ENCODE assay signal across 8 mouse cellular contexts in the genomic region with DNA sequence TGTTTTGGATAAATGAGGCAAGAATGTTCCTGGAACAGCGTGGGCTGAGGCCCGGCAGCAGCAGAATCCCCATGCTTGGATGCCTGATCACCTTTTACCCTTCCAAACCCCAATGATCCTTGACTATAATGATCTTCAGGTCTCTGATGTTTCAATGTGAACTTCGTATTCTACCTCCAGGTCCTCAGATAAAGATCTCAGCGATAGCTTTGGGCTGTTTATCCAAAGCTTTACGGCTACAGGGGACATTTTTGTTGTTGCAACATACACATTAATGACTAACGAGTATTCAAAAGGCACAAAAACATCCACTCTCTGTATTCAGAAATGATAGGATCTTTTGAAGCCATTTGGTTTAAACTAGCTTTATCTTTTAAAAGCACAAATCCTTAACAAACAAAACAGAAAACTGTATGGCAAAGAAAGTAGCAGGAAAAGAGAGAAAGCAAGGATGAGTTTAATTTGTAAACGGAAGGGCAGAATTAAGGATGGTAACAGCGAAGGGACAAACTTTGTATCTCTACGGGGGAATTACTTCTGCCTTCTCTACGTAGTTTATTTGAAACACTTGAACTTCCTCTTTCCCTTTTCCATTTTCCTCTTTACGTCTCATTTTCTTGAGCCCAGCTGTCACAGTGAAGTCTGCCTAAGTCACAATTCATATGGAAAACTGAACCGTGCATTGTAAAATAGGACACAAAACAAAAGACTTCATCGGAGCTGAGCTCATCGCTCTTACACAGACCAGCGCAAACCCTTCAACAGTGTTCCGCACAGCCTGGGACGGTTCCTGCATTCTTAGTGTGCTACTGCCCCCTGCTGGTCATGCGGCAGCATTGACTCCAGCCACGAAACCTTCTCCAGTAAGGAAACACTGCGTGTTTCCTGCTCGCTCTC.
DNase-seq lines count a peak whose midpoint lies in the region; ATAC-seq and TF ChIP-seq lines count a peak whose summit lies in the region.

No protein-coding gene starts in this region.

- peak; percentile 98 for TF ChIP-seq CTCF in ES-Bruce4 (IDR thresholded peaks at IDR 0.05; ENCODE audit: low read depth, low read length)
- TF ChIP-seq CTCF in liver, postnatal 0 days (IDR thresholded peaks at IDR 0.05; ENCODE audit: low read depth) = peak; percentile 99

- H3K27me3 ChIP-seq in ES-Bruce4 (ENCODE audit: control insufficient read depth, insufficient read depth, low read length, poor library complexity, severe bottlenecking) = no peaks in the 10 kb centered on the region
- 0 out of 2 replicates have a peak, but pooled peaks cover 3% of the 10 kb centered on the region for H3K27me3 ChIP-seq in forebrain, embryonic 13.5 days
- no peaks in the 10 kb centered on the region for H3K27me3 ChIP-seq in liver, postnatal 0 days (ENCODE audit: insufficient read depth, low read length)
- 0 out of 2 replicates have a peak, but pooled peaks cover 2% of the 10 kb centered on the region for H3K27me3 ChIP-seq in neural tube, embryonic 14.5 days (ENCODE audit: control insufficient read depth, insufficient read depth, low read length)

- no peak for TF ChIP-seq POLR2A in ES-Bruce4 (IDR thresholded peaks at IDR 0.05; ENCODE audit: insufficient read depth, low read length)

- no peaks in the 10 kb centered on the region for H3K9me3 ChIP-seq in ES-Bruce4 (replicated peaks; ENCODE audit: control insufficient read depth, insufficient read depth, low read length, poor library complexity, severe bottlenecking)
- H3K9me3 ChIP-seq in forebrain, embryonic 13.5 days (replicated peaks) = no peaks in the 10 kb centered on the region
- H3K9me3 ChIP-seq in liver, postnatal 0 days (ENCODE audit: low read length) = no peaks in the 10 kb centered on the region
- H3K9me3 ChIP-seq in neural tube, embryonic 14.5 days (ENCODE audit: control insufficient read depth, low read length) = no peaks in the 10 kb centered on the region

- peak overlapping the region; percentile 64 for H3K4me2 ChIP-seq in forebrain, embryonic 13.5 days
- peak overlapping the region; percentile 81 for H3K4me2 ChIP-seq in liver, postnatal 0 days (ENCODE audit: low read depth, low read length)
- peak overlapping the region; percentile 47 for H3K4me2 ChIP-seq in neural tube, embryonic 14.5 days (ENCODE audit: low read depth, low read length)

- no peaks in the 10 kb centered on the region for H3K36me3 ChIP-seq in ES-Bruce4 (ENCODE audit: control insufficient read depth, insufficient read depth, low read length, poor library complexity, severe bottlenecking)
- H3K36me3 ChIP-seq in forebrain, embryonic 13.5 days (ENCODE audit: poor library complexity, severe bottlenecking) = no peaks in the 10 kb centered on the region
- no peaks in the 10 kb centered on the region for H3K36me3 ChIP-seq in liver, postnatal 0 days (replicated peaks; ENCODE audit: insufficient read depth, low read length)
- H3K36me3 ChIP-seq in neural tube, embryonic 14.5 days (ENCODE audit: control insufficient read depth, insufficient read depth, low read length) = no peaks in the 10 kb centered on the region

- WGBS in forebrain, embryonic 13.5 days = 8% methylated on average over 21 of the region's 21 CpGs
- 7% methylated on average over 21 of the region's 21 CpGs for WGBS in large intestine, adult 2 months
- WGBS in liver, postnatal 0 days (ENCODE audit: insufficient replicate concordance) = 7% methylated on average over 21 of the region's 21 CpGs
- WGBS in neural tube, embryonic 14.5 days = 10% methylated on average over 21 of the region's 21 CpGs

- peak overlapping the region; percentile 42; the same call in 1 of the 2 replicates for H3K9ac ChIP-seq in ES-Bruce4 (ENCODE audit: low read depth, poor library complexity, severe bottlenecking)
- peak overlapping the region; percentile 45 for H3K9ac ChIP-seq in forebrain, embryonic 13.5 days
- H3K9ac ChIP-seq in liver, postnatal 0 days (replicated peaks) = 0 out of 2 replicates have a peak overlapping the region, but pooled peaks have one; percentile 58
- H3K9ac ChIP-seq in neural tube, embryonic 14.5 days (replicated peaks; ENCODE audit: low read depth, low read length) = no peak overlapping the region

- peak overlapping the region; percentile 63 for H3K4me3 ChIP-seq in ES-Bruce4 (ENCODE audit: low read depth, low read length)
- H3K4me3 ChIP-seq in forebrain, embryonic 13.5 days = peak overlapping the region; percentile 39
- peak overlapping the region; percentile 43 for H3K4me3 ChIP-seq in liver, postnatal 0 days (ENCODE audit: low read depth, low read length)
- H3K4me3 ChIP-seq in neural tube, embryonic 14.5 days (ENCODE audit: low read depth, low read length) = peak overlapping the region; percentile 31

- no peak overlapping the region; the same call in 1 of the 2 replicates for H3K27ac ChIP-seq in ES-Bruce4 (ENCODE audit: insufficient read depth, low read length)
- no peak overlapping the region for H3K27ac ChIP-seq in forebrain, embryonic 13.5 days
- H3K27ac ChIP-seq in liver, postnatal 0 days (ENCODE audit: low read depth) = peak overlapping the region; percentile 31
- no peak overlapping the region for H3K27ac ChIP-seq in neural tube, embryonic 14.5 days (ENCODE audit: low read depth, low read length)

- peak; percentile 74 for ATAC-seq in cerebellum, adult (ENCODE audit: insufficient number of reproducible peaks, low FRiP score, low TSS enrichment)
- ATAC-seq in forebrain, embryonic 13.5 days = peak; percentile 88
- ATAC-seq in liver, postnatal 0 days = peak; percentile 84
- peak; percentile 91 for ATAC-seq in neural tube, embryonic 14.5 days (ENCODE audit: low read depth)

- DNase-seq in heart, postnatal 10 days = peak; percentile 95 to 97
- DNase-seq in large intestine, adult 2 months (ENCODE audit: low read depth, low spot score) = peak; percentile 68
- DNase-seq in liver, postnatal 0 days = peak; percentile 90
- DNase-seq in testis, postnatal 10 days (ENCODE audit: low spot score) = peak; percentile 94

- peak; percentile 74; the same call in 1 of the 2 replicates for TF ChIP-seq EP300 in ES-Bruce4 (IDR thresholded peaks at IDR 0.05; ENCODE audit: insufficient read depth, low read depth, low read length)
- no peak; the same call in 1 of the 2 replicates for TF ChIP-seq EP300 in liver, postnatal 0 days (IDR thresholded peaks at IDR 0.05; ENCODE audit: low read depth)

- intact Hi-C loops in heart, postnatal 10 days (cut with DNase I) = loop anchor here (1.0 to 10.0 kb wide), 7 partner anchors 207 to 972 kb away; no protein-coding TSS in a partner anchor

- H3K4me1 ChIP-seq in ES-Bruce4 (ENCODE audit: control insufficient read depth, insufficient read depth, low read length) = peaks cover 2% of the 10 kb centered on the region
- peaks cover 18% of the 10 kb centered on the region for H3K4me1 ChIP-seq in forebrain, embryonic 13.5 days
- peaks cover 16% of the 10 kb centered on the region; the same call in 1 of the 2 replicates for H3K4me1 ChIP-seq in liver, postnatal 0 days (ENCODE audit: insufficient read depth)
- no peaks in the 10 kb centered on the region for H3K4me1 ChIP-seq in neural tube, embryonic 14.5 days (ENCODE audit: control insufficient read depth, insufficient read depth, low read length)
